Mouse (Mus musculus): Measurements from ENCODE around the gene Ppp1r12b. TPM values are rescaled to one million over a fixed set of nuclear protein-coding genes. Genes with fewer than 3 reads are reported as not detected.

Gene Ppp1r12b
- total and polyA plus RNA-seq, 3 experiments: 4.7 to 7.8 TPM; not detected in 1

GRCm38 (mm10) chr1:134803286-134804117, 152.2 kb downstream of the Ppp1r12b start:
- H3K4me1 ChIP-seq (ENCODE audit: control insufficient read depth in 1 of 2, insufficient read depth in 2 of 2, low read length in 2 of 2): no peaks in the 10 kb centered on the region
- no peaks in the 10 kb centered on the region for H3K79me2 ChIP-seq (ENCODE audit: control insufficient read depth, insufficient read depth, low read length, poor library complexity)
- TF ChIP-seq EP300 (IDR thresholded peaks at IDR 0.05; ENCODE audit: low read depth in 1 of 2, low read length in 2 of 2): no peak
- no peak for TF ChIP-seq NELFE (IDR thresholded peaks at IDR 0.05; ENCODE audit: low read depth, low read length)
- no peak for TF ChIP-seq TAL1 (IDR thresholded peaks at IDR 0.05; ENCODE audit: low read length)
- no peak for TF ChIP-seq RAD21 (IDR thresholded peaks at IDR 0.05; ENCODE audit: low read depth, low read length)
- no peak for TF ChIP-seq CHD1 (IDR thresholded peaks at IDR 0.05; ENCODE audit: low read depth, low read length)
- no peak for TF ChIP-seq POLR2AphosphoS5 (IDR thresholded peaks at IDR 0.05; ENCODE audit: borderline replicate concordance, low read depth, low read length)
- no peak for TF ChIP-seq MAX (IDR thresholded peaks at IDR 0.05; ENCODE audit: low read length)
- no peak for TF ChIP-seq MYB (IDR thresholded peaks at IDR 0.05; ENCODE audit: low read depth, low read length)
- no peak for TF ChIP-seq MAZ (IDR thresholded peaks at IDR 0.05; ENCODE audit: low read depth, low read length)
- no peak for TF ChIP-seq BHLHE40 (IDR thresholded peaks at IDR 0.05; ENCODE audit: borderline replicate concordance, low read depth, low read length)
- no peak for TF ChIP-seq SMC3 (IDR thresholded peaks at IDR 0.05; ENCODE audit: low read depth, low read length)
- TF ChIP-seq CHD2 (IDR thresholded peaks at IDR 0.05; ENCODE audit: low read length): no peak
- TF ChIP-seq TCF12 (IDR thresholded peaks at IDR 0.05; ENCODE audit: low read depth, low read length): no peak
- no peak for TF ChIP-seq MAFK (IDR thresholded peaks at IDR 0.05; ENCODE audit: borderline replicate concordance, low read depth, low read length)
- TF ChIP-seq ELF1 (IDR thresholded peaks at IDR 0.05; ENCODE audit: low read depth, low read length): no peak
- no peak overlapping the region for H3K9ac ChIP-seq (ENCODE audit: control insufficient read depth, low read depth, low read length, poor library complexity, severe bottlenecking)
- H3K36me3 ChIP-seq (ENCODE audit: control insufficient read depth in 1 of 2, insufficient read depth in 2 of 2, low read length in 2 of 2): no peaks in the 10 kb centered on the region
- no peak overlapping the region for H3K4me3 ChIP-seq (ENCODE audit: control insufficient read depth in 1 of 2, insufficient read depth in 1 of 2, low read depth in 2 of 2, low read length in 2 of 2)
- H3K9me3 ChIP-seq (replicated peaks; ENCODE audit: insufficient read depth, low read length): no peaks in the 10 kb centered on the region
- no peak for DNase-seq (ENCODE audit: low read depth, low spot score)
- H3K27me3 ChIP-seq (ENCODE audit: control insufficient read depth in 1 of 2, insufficient read depth in 2 of 2, low read length in 2 of 2): no peaks in the 10 kb centered on the region
- no peak overlapping the region for H3K27ac ChIP-seq (ENCODE audit: control insufficient read depth, low read depth, low read length)

DNA sequence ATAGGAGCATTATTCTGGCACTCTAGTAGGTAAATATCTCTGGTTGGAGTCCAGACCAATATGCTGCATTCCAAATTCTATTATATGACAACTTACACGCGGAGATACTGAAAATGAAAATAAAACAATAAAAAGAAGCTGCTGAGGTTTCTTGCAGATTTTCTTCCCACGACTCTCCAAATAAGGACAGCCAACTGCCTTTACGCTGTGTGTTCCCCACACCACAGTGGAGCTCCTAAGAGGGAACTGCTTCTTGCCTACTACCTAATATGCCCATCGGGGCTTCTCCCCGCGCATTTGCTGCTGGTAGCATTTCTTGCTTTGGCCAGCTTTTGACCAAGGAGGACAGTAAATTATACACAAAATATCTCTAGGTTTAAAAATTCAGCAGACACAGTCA, 154.0 kb downstream of the Ppp1r12b start:
- TF ChIP-seq MAFK (IDR thresholded peaks at IDR 0.05; ENCODE audit: borderline replicate concordance, low read depth, low read length): no peak
- TF ChIP-seq ZNF384 (IDR thresholded peaks at IDR 0.05; ENCODE audit: low read depth, low read length): no peak
- no peak for TF ChIP-seq CHD1 (IDR thresholded peaks at IDR 0.05; ENCODE audit: low read depth, low read length)
- TF ChIP-seq RCOR1 (IDR thresholded peaks at IDR 0.05; ENCODE audit: low read depth, low read length): no peak
- no peak for TF ChIP-seq EP300 (IDR thresholded peaks at IDR 0.05; ENCODE audit: low read depth in 1 of 2, low read length in 2 of 2)
- TF ChIP-seq USF1 (IDR thresholded peaks at IDR 0.05; ENCODE audit: low read depth, low read length): no peak
- TF ChIP-seq ELF1 (IDR thresholded peaks at IDR 0.05; ENCODE audit: low read depth, low read length): no peak

More for the DNA sequence above, 154.0 kb downstream of the Ppp1r12b start:
- Histone ChIP-seq H3K4me3 (ENCODE audit: control insufficient read depth in 1 of 2, insufficient read depth in 1 of 2, low read depth in 2 of 2, low read length in 2 of 2) (no peak overlapping the region), H3K9ac (ENCODE audit: control insufficient read depth, low read depth, low read length, poor library complexity, severe bottlenecking) (no peak overlapping the region), H3K27me3 (ENCODE audit: control insufficient read depth in 1 of 2, insufficient read depth in 2 of 2, low read length in 2 of 2) (no peaks in the 10 kb centered on the region), H3K36me3 (ENCODE audit: control insufficient read depth in 1 of 2, insufficient read depth in 2 of 2, low read length in 2 of 2) (no peaks in the 10 kb centered on the region), H3K4me1 (ENCODE audit: control insufficient read depth in 1 of 2, insufficient read depth in 2 of 2, low read length in 2 of 2) (no peaks in the 10 kb centered on the region), H3K27ac (ENCODE audit: control insufficient read depth, low read depth, low read length) (no peak overlapping the region), H3K79me2 (ENCODE audit: control insufficient read depth, insufficient read depth, low read length, poor library complexity) (no peaks in the 10 kb centered on the region), H3K9me3 (replicated peaks; ENCODE audit: insufficient read depth, low read length) (no peaks in the 10 kb centered on the region)
- DNase-seq (ENCODE audit: low read depth, low spot score): no peak

Measured in MEL (cell line).